Mouse (Mus musculus): ENCODE results near the gene Cog1.

DNA sequence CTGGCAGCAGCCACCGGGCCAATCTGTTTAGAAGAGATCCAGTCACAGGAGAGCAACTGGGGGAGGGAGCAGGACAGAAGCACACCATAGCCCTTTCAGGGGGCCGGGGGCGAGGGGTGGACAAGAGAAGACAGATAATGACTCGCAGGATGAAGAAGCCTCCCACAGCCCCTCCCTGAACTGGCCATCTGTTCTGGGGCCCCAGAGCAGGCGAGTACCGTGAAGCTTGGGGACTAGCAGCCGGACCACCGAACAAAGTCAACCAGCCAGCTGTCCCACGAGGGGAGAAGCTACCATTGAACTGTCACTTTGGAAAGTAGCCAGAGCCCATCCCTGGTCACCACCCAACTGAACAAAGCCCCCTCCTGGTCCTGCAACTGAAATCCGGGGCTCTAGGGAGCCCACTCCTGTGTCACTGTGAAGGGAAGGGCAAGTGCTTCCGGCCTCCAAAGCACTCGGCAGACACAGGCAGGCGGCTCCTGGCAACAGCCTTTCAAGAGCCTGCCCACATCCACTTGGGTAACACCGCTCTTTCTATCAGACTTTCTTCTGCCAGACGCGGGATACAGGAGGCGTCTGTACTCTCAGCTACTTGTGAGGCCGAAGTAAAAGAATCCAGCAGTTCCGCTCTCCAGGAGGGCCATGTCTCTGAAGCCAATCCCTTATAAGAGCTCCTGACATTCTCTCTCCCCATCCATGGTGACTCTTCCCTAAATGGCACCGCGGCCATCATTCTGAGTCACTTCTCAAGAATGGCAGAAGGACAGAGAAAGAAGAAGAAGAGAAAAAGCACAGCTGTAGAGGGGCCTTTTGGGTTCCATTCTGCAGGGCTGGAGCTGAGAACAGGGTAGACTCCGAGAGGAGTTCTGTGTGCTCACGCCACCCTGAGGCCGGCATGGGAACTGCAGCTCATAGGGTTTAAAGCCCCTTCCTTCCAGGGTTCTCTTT, 37.0 kb upstream of the Cog1 start:
- TF ChIP-seq GATA1 (IDR thresholded peaks at IDR 0.05; ENCODE audit: low read length) (no peak), TAL1 (IDR thresholded peaks at IDR 0.05; ENCODE audit: low read length) (no peak)
